Mouse (Mus musculus) NIH3T3 (cell line): ENCODE data around the gene Pgam2.

Experiments
- DNase-seq: peaks from one replicate; pipeline ENCODE4 v3.0.0-alpha.2; 2012; ENCODE audit warnings: low read depth

Pgam2 gene

GRCm38 (mm10) chr11:5807956-5808355 is 4.4 kb upstream of the Pgam2 start:
- DNase-seq, result no peak

GRCm38 (mm10) chr11:5805711-5806110 is 2.2 kb upstream of the Pgam2 start:
- DNase-seq, result no peak

GRCm38 (mm10) chr11:5804174-5804573 is 641 bp upstream of the Pgam2 start:
- no peak for DNase-seq

- peak; percentile 65 for DNase-seq
Observed at GRCm38 (mm10) chr11:5802457-5803217, 896 bp downstream of the Pgam2 start.

- no peak for DNase-seq
Observed at GRCm38 (mm10) chr11:5802005-5802404, 1.5 kb downstream of the Pgam2 start.

GRCm38 (mm10) chr11:5801511-5801910 is 2.0 kb downstream of the Pgam2 start:
- no peak for DNase-seq

GRCm38 (mm10) chr11:5799621-5800490 is 3.7 kb downstream of the Pgam2 start:
- no peak for DNase-seq

- no peak for DNase-seq
Observed at GRCm38 (mm10) chr11:5797928-5798327, 5.6 kb downstream of the Pgam2 start.

GRCm38 (mm10) chr11:5797371-5797770 is 6.2 kb downstream of the Pgam2 start:
- no peak for DNase-seq

GRCm38 (mm10) chr11:5796939-5797338 is 6.6 kb downstream of the Pgam2 start:
- DNase-seq, result no peak

GRCm38 (mm10) chr11:5795706-5796105 is 7.8 kb downstream of the Pgam2 start:
- DNase-seq, result peak; percentile 90

GRCm38 (mm10) chr11:5795290-5795689 is 8.2 kb downstream of the Pgam2 start:
- DNase-seq, result no peak

GRCm38 (mm10) chr11:5790431-5790830 is 13.1 kb downstream of the Pgam2 start:
- DNase-seq, result no peak

- no peak for DNase-seq
Observed at GRCm38 (mm10) chr11:5789754-5790333, 13.7 kb downstream of the Pgam2 start.

GRCm38 (mm10) chr11:5789071-5789753 is 14.3 kb downstream of the Pgam2 start:
- peak; percentile 73 for DNase-seq

GRCm38 (mm10) chr11:5788056-5789014 is 15.2 kb downstream of the Pgam2 start, which contains the start of gene Dbnl:
Gene Dbnl, plus strand, starts transcription at chr11:5788488.
- peak; percentile 98 for DNase-seq

GRCm38 (mm10) chr11:5787671-5788055 is 15.9 kb downstream of the Pgam2 start:
- no peak for DNase-seq

- DNase-seq, result peak; percentile 77
Observed at GRCm38 (mm10) chr11:5785732-5786131, 17.8 kb downstream of the Pgam2 start.

GRCm38 (mm10) chr11:5782199-5782944 is 21.2 kb downstream of the Pgam2 start:
- DNase-seq, result peak; percentile 36

GRCm38 (mm10) chr11:5780035-5780499 is 23.5 kb downstream of the Pgam2 start:
- DNase-seq, result no peak
